Mouse (Mus musculus): Measurements from ENCODE around the gene Olfr341. TPM values are rescaled to one million over a fixed set of nuclear protein-coding genes. Genes with fewer than 3 reads are reported as not detected.

Gene Olfr341
- total RNA-seq (2012; rRNA removed) (not detected in 2 replicates), polyA plus RNA-seq (2012; ENCODE audit: insufficient read depth in 1 of 2, insufficient read length in 2 of 2, low read depth in 1 of 2, low replicate concordance in 2 of 2, missing spikeins in 1 of 2) (not detected)

DNA sequence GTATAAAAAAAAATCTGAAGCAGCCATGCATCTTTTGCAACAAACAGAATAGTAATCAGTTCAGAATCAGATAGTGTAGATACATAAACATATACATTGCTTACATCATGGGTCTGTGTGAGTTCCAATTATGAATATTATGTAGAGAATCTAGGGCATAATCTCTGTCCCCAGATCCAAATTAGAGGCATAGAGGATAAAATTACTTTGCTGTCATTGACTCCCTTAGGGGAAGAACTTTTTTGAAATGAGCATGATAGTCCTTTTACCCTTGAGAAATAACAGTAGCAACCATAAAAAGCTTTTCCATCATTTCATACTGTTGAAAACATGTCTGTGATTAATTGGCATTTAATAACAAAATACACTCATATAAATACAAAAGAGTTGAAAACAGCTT, at the start of gene Olfr341:
TSS of gene Olfr341 (minus strand) at position 101 of the 400 bp plus-strand sequence.
- Histone ChIP-seq H3K27ac (ENCODE audit: control insufficient read depth, low read depth, low read length) (no peak within 1 kb of the TSS), H3K79me2 (ENCODE audit: control insufficient read depth, insufficient read depth, low read length, poor library complexity) (no peaks in the 10 kb centered on the region), H3K27me3 (ENCODE audit: control insufficient read depth in 1 of 2, insufficient read depth in 2 of 2, low read length in 2 of 2) (no peaks in the 10 kb centered on the region), H3K9me3 (replicated peaks; ENCODE audit: insufficient read depth, low read length) (no peaks in the 10 kb centered on the region), H3K36me3 (ENCODE audit: control insufficient read depth in 1 of 2, insufficient read depth in 2 of 2, low read length in 2 of 2) (no peaks in the 10 kb centered on the region), H3K9ac (ENCODE audit: control insufficient read depth, low read depth, low read length, poor library complexity, severe bottlenecking) (no peak within 1 kb of the TSS), H3K4me1 (ENCODE audit: control insufficient read depth in 1 of 2, insufficient read depth in 2 of 2, low read length in 2 of 2) (no peaks in the 10 kb centered on the region), H3K4me3 (ENCODE audit: control insufficient read depth in 1 of 2, insufficient read depth in 1 of 2, low read depth in 2 of 2, low read length in 2 of 2) (no peak within 1 kb of the TSS)
- TF ChIP-seq KAT2A (conservative IDR thresholded peaks at IDR 0.05; ENCODE audit: low read depth, low read length) (no peak), MYC (IDR thresholded peaks at IDR 0.05; ENCODE audit: low read depth, low read length) (no peak), SIN3A (IDR thresholded peaks at IDR 0.05; ENCODE audit: low read length) (no peak), RCOR1 (IDR thresholded peaks at IDR 0.05; ENCODE audit: low read depth, low read length) (no peak), GATA1 (IDR thresholded peaks at IDR 0.05; ENCODE audit: low read depth, low read length) (no peak), EP300 (IDR thresholded peaks at IDR 0.05; ENCODE audit: low read depth in 1 of 2, low read length in 2 of 2) (no peak), CHD2 (IDR thresholded peaks at IDR 0.05; ENCODE audit: low read length) (no peak), ETS1 (IDR thresholded peaks at IDR 0.05; ENCODE audit: low read depth, low read length) (no peak), POLR2A (IDR thresholded peaks at IDR 0.05; ENCODE audit: control insufficient read depth in 1 of 2, insufficient read depth in 1 of 2, low read depth in 1 of 2, low read length in 2 of 2, poor library complexity in 1 of 2) (no peak), NELFE (IDR thresholded peaks at IDR 0.05; ENCODE audit: low read depth, low read length) (no peak), SMC3 (IDR thresholded peaks at IDR 0.05; ENCODE audit: low read depth, low read length) (no peak), POLR2AphosphoS5 (IDR thresholded peaks at IDR 0.05; ENCODE audit: borderline replicate concordance, low read depth, low read length) (no peak), MYB (IDR thresholded peaks at IDR 0.05; ENCODE audit: low read depth, low read length) (no peak), USF2 (IDR thresholded peaks at IDR 0.05; ENCODE audit: borderline replicate concordance in 1 of 2, insufficient read depth in 1 of 2, low read depth in 1 of 2, low read length in 2 of 2) (no peak), TBP (IDR thresholded peaks at IDR 0.05; ENCODE audit: low read depth, low read length) (no peak)
- DNase-seq (ENCODE audit: low read depth, low spot score): no peak

- no peaks in the 10 kb centered on the region for H3K36me3 ChIP-seq (ENCODE audit: control insufficient read depth in 1 of 2, insufficient read depth in 2 of 2, low read length in 2 of 2)
- H3K9ac ChIP-seq (ENCODE audit: control insufficient read depth, low read depth, low read length, poor library complexity, severe bottlenecking): no peak within 1 kb of the TSS
- H3K9me3 ChIP-seq (replicated peaks; ENCODE audit: insufficient read depth, low read length): no peaks in the 10 kb centered on the region
- H3K4me1 ChIP-seq (ENCODE audit: control insufficient read depth in 1 of 2, insufficient read depth in 2 of 2, low read length in 2 of 2): no peaks in the 10 kb centered on the region
- TF ChIP-seq E2F4 (IDR thresholded peaks at IDR 0.05; ENCODE audit: borderline replicate concordance, low read depth, low read length) (no peak), USF1 (IDR thresholded peaks at IDR 0.05; ENCODE audit: low read depth, low read length) (no peak), KAT2A (conservative IDR thresholded peaks at IDR 0.05; ENCODE audit: low read depth, low read length) (no peak), POLR2A (IDR thresholded peaks at IDR 0.05; ENCODE audit: control insufficient read depth in 1 of 2, insufficient read depth in 1 of 2, low read depth in 1 of 2, low read length in 2 of 2, poor library complexity in 1 of 2) (no peak)
- H3K27me3 ChIP-seq (ENCODE audit: control insufficient read depth in 1 of 2, insufficient read depth in 2 of 2, low read length in 2 of 2): no peaks in the 10 kb centered on the region
- H3K79me2 ChIP-seq (ENCODE audit: control insufficient read depth, insufficient read depth, low read length, poor library complexity): no peaks in the 10 kb centered on the region
- DNase-seq (ENCODE audit: low read depth, low spot score): no peak
- no peak within 1 kb of the TSS for H3K27ac ChIP-seq (ENCODE audit: control insufficient read depth, low read depth, low read length)
- H3K4me3 ChIP-seq (ENCODE audit: control insufficient read depth in 1 of 2, insufficient read depth in 1 of 2, low read depth in 2 of 2, low read length in 2 of 2): no peak within 1 kb of the TSS
These were observed 42.4 kb upstream of the Olfr341 start, which contains the start of gene Olfr342 for GRCm38 (mm10) chr2:36524698-36525097. TSS of gene Olfr342 (plus strand) at chr2:36524998.
